Mouse (Mus musculus) cerebellum, postnatal 36 days (tissue): ENCODE data around the gene Vmn1r158.
"Not testable (repeated sequence)": the region's sequence is repeated elsewhere in the genome, so short reads cannot be mapped to it uniquely, and the experiment has no call there.

Experiments used
- DNase-seq, 2 experiments: peaks; one replicate each; pipeline ENCODE4 v3.0.0; 2021 to 2022; ENCODE audit warnings: mixed read lengths in 2 of 2

The Vmn1r158 gene

DNA sequence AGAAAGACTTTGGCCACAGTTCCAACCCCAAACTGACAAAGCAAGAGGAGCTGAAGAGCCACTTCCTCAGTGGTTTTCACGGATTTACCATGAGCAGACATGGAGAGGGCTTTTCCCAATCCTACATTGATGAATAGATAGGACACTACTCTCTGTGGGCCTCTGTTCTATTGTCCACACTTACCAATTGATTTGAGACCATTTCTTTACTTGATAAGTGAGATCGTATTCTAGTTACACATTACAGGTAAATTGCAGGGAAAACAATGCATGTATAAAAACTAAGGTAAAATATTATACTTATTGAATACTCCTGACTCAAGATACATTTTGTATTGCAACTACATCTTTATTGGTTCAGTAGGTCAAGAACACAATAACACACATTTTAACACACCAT, at the start of gene Vmn1r158:
TSS of gene Vmn1r158 (minus strand) at position 101 of the 400 bp plus-strand sequence.
- not testable (repeated sequence) for DNase-seq

DNA sequence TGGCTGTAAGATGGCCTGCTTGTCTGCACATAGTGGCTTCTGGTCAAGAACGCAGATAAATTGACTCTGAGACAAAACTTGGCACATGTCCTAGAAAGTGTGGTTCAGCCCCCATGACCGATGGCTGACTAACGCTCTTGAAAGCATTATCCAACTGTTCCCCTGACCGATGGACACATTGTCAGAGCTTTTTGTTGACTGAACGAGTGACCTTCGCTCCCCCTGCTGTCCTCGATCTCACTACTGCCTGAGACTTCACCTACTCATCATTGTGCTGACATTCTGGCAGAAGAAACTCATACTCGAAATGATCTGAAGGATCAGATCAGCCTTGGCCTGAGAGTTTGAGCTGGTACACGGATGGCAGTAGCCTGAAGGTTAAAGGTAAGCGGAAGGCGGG, 14.6 kb downstream of the Vmn1r158 start:
- not testable (repeated sequence) for DNase-seq

DNA sequence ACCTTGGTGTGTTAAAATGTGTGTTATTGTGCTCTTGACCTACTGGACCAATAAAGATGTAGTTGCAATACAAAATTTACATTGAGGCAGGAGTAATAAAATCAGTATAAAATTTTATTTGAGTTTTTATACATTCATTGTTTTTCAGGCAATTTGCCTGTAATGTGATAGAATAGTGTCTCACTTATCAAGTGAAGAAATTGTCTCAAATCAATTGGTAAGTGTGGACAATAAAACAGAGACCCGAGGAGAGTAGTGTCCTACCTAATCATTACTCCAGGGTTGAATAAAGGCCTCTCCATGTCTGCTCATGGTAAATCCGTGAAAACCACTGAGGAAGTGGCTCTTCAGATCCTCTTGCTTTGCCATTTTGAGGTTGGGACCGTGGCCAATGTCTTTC, 29.2 kb downstream of the Vmn1r158 start, which contains the start of gene Vmn1r157:
TSS of gene Vmn1r157 (plus strand) at position 301 of the 400 bp plus-strand sequence.
- DNase-seq: not testable (repeated sequence)
